Mouse (Mus musculus) embryonic fibroblast, embryonic 13.5 days (primary cell): ENCODE results near the gene Calcr. TPM values are rescaled to one million over a fixed set of nuclear protein-coding genes. Genes with fewer than 3 reads are reported as not detected.
"Not testable (repeated sequence)": the region's sequence is repeated elsewhere in the genome, so short reads cannot be mapped to it uniquely, and the experiment has no call there.

Experiments
- H3K27ac ChIP-seq: 2 replicates; pipeline ENCODE4 v1.5.1; 2012; ENCODE audit warnings: low read length, control low read depth, inconsistent platforms; ENCODE audit not compliant: insufficient read depth
- H3K4me1 ChIP-seq: 2 replicates; pipeline ENCODE4 v1.6.1; 2011; ENCODE audit warnings: low read length; ENCODE audit not compliant: control insufficient read depth, insufficient read depth
- H3K4me3 ChIP-seq: 2 replicates; pipeline ENCODE4 v1.5.1; 2011; ENCODE audit warnings: mild to moderate bottlenecking, control low read depth, low read length; ENCODE audit not compliant: insufficient read depth
- CTCF ChIP-seq: IDR thresholded peaks from 2 replicates; pipeline ENCODE4 v1.5.1; 2011; ENCODE audit warnings: mild to moderate bottlenecking, control low read depth, low read length, moderate library complexity, borderline replicate concordance; ENCODE audit not compliant: insufficient read depth
- POLR2A ChIP-seq: IDR thresholded peaks from 2 replicates; pipeline ENCODE4 v1.6.1; 2011; ENCODE audit warnings: low read depth, mild to moderate bottlenecking, control low read depth, low read length, moderate library complexity
- polyA plus RNA-seq: library from polyadenylated mRNA; stranded (reverse); fragments of >200 nt; gene quantifications from 2 replicates; pipeline ENCODE4 v1.2.4, GENCODE M21; 2011; ENCODE audit warnings: low read depth; ENCODE audit not compliant: missing spikeins, insufficient read length

The Calcr gene
- polyA plus RNA-seq, 1 experiment = not detected

DNA sequence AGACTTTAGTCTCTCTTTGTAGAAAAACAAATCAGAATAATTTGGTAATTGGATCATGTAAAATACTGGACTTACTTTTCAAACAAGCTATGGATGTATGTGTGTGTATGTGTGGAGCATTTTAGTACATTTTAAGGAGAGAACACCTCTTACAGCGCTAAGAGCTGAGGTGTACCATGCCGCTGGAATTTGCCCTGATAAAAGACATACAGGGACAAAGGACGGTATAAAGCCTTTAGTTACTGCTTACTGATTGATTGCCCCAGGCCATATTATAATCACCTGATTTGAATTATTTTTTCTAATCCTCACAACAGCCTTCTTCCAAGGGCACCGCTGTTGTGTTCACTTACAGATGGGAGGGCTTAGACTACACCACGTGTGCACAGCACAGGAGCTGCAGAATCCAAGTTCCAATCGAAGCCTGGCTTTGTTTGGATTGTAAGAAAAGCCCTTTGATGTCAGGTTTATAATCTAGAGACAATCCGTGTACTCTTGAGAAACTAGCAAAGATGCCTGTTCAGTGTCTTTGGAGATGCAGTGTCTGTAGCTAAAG, 76.3 kb downstream of the Calcr start:
- H3K27ac ChIP-seq = no peak overlapping the region
- TF ChIP-seq CTCF (no peak), POLR2A (no peak)
- H3K4me3 ChIP-seq = no peak overlapping the region
- no peaks in the 10 kb centered on the region for H3K4me1 ChIP-seq

DNA sequence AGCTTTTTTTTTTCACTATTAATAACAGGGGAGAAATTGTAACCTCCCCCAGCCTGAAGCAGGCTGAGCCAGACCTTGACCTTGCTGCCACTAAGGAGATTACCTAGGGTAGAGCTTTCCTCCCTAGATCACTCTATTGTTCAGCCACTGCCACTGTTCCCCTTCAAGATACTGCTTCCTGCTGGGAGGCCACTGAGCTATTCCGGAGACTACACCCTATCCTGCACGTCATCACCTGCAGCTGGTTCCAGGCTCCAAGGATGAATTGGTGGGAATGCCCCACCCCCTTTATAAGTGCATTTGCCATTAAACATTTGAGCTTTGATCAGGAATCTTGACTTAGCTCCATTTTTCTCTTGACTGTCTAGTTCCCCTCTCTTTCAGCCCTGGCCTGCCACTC, 86.2 kb downstream of the Calcr start:
- H3K4me1 ChIP-seq, H3K27ac ChIP-seq, H3K4me3 ChIP-seq: not testable (repeated sequence)

- H3K27ac ChIP-seq = no peak overlapping the region
- H3K4me1 ChIP-seq = no peaks in the 10 kb centered on the region
- TF ChIP-seq POLR2A (no peak), CTCF (no peak)
- no peak overlapping the region for H3K4me3 ChIP-seq
These were observed 86.7 kb downstream of the Calcr start for GRCm38 (mm10) chr6:3677806-3678205.

DNA sequence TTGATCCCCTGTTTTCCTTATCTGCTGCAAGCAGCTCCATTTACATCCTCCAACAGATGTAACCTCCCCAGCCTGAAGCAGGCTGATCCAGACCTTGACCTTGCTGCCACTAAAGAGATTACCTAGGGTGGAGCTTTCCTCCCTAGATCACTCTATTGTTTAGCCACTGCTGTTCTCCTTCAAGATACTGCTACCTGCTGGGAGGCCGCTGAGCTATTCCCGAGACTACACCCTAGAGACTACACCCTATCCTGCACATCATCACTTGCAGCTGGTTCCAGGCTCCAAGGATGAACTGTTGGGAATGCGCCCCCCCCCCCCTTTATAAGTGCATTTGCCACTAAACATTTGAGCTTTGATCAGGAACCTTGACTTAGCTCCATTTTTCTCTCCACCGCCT, 92.6 kb downstream of the Calcr start:
- not testable (repeated sequence) for H3K27ac ChIP-seq, H3K4me3 ChIP-seq, H3K4me1 ChIP-seq

- H3K4me3 ChIP-seq = no peak overlapping the region
- no peaks in the 10 kb centered on the region for H3K4me1 ChIP-seq
- H3K27ac ChIP-seq = no peak overlapping the region
- TF ChIP-seq CTCF (no peak), POLR2A (no peak)
These were observed 100.3 kb downstream of the Calcr start for GRCm38 (mm10) chr6:3664147-3664716.

- H3K4me1 ChIP-seq = no peaks in the 10 kb centered on the region
- no peak overlapping the region for H3K27ac ChIP-seq
- TF ChIP-seq POLR2A (no peak), CTCF (no peak)
These were observed 106.1 kb downstream of the Calcr start for GRCm38 (mm10) chr6:3658405-3658804.

More at GRCm38 (mm10) chr6:3658405-3658804, 106.1 kb downstream of the Calcr start:
- H3K4me3 ChIP-seq = no peak overlapping the region

Other genes starting within 250 kb of the Calcr start
- gene Tfpi2, start 224.2 kb upstream of the Calcr start, polyA plus RNA-seq = 6.4 and 13.8 TPM in 2 replicates
- gene Gngt1, start 229.1 kb upstream of the Calcr start, polyA plus RNA-seq = not detected in 2 replicates
- 27.5 and 44.1 TPM in 2 replicates for gene Gng11, start 239.2 kb upstream of the Calcr start, polyA plus RNA-seq